Mouse (Mus musculus) forebrain, embryonic 13.5 days (tissue): Measurements from ENCODE around the gene Hoxa10. TPM values are rescaled to one million over a fixed set of nuclear protein-coding genes. Genes with fewer than 3 reads are reported as not detected.
A peak's percentile ranks its signal among the peaks of the same experiment; 100 is the strongest.

Experiments used
- ATAC-seq: fragments of 200-750 bp; cut with Nextera tagmentation; 2 replicates; pipeline ENCODE4 v1.8.0; 2017
- H3K27ac ChIP-seq: fragments of 300-500 bp; sonication (generic); 2 replicates; pipeline ENCODE4 v1.5.1; 2015; ENCODE audit warnings: inconsistent platforms, mild to moderate bottlenecking, moderate library complexity
- H3K27me3 ChIP-seq: fragments of 300-500 bp; sonication (generic); 2 replicates; pipeline ENCODE4 v1.6.1; 2015; ENCODE audit warnings: mild to moderate bottlenecking, inconsistent platforms
- H3K36me3 ChIP-seq: fragments of 300-500 bp; sonication (generic); 2 replicates; pipeline ENCODE4 v1.6.1; 2015; ENCODE audit warnings: mild to moderate bottlenecking, inconsistent platforms; ENCODE audit not compliant: poor library complexity, severe bottlenecking
- H3K4me1 ChIP-seq: fragments of 300-500 bp; sonication (generic); 2 replicates; pipeline ENCODE4 v1.6.1; 2015; ENCODE audit warnings: inconsistent platforms
- H3K4me2 ChIP-seq: fragments of 300-500 bp; sonication (generic); 2 replicates; pipeline ENCODE4 v1.6.1; 2015; ENCODE audit warnings: inconsistent platforms, mild to moderate bottlenecking, moderate library complexity
- H3K4me3 ChIP-seq: fragments of 300-500 bp; sonication (generic); 2 replicates; pipeline ENCODE4 v1.5.1; 2015; ENCODE audit warnings: mild to moderate bottlenecking, inconsistent platforms
- H3K9ac ChIP-seq: fragments of 300-500 bp; sonication (generic); 2 replicates; pipeline ENCODE4 v1.6.1; 2015; ENCODE audit warnings: mild to moderate bottlenecking, inconsistent platforms
- H3K9me3 ChIP-seq: fragments of 300-500 bp; sonication (generic); replicated peaks from 2 replicates; pipeline ENCODE4 v1.6.1; 2016; ENCODE audit warnings: inconsistent platforms
- WGBS: fragments of 180-500 bp; shearing (Covaris S2); methylation state at CpG from one replicate; pipeline ENCODE4 v1.1.7; 2015; 5-methylcytosine and 5-hydroxymethylcytosine counted together
- polyA plus RNA-seq: library from polyadenylated mRNA; unstranded; fragments of >200 nt; fragmentation: Nextera tagmentation; extraction: Ambion mirVana; gene quantifications from 2 replicates; pipeline ENCODE4 v1.2.1, GENCODE M21; 2015

Hoxa10 gene
- polyA plus RNA-seq, 1 experiment from 2014 or later, result 0.09 TPM

- peak overlapping the region; percentile 30; the same call in 1 of the 2 replicates for H3K4me2 ChIP-seq
- H3K4me3 ChIP-seq, result no peak overlapping the region
- ATAC-seq, result no peak
- no peak overlapping the region for H3K27ac ChIP-seq
- H3K4me1 ChIP-seq, result 0 out of 2 replicates have a peak, but pooled peaks cover 4% of the 10 kb centered on the region
- peaks cover 100% of the 10 kb centered on the region for H3K27me3 ChIP-seq
- H3K36me3 ChIP-seq, result no peaks in the 10 kb centered on the region
- 3% methylated on average over 30 of the region's 30 CpGs for WGBS
- no peaks in the 10 kb centered on the region for H3K9me3 ChIP-seq
- no peak overlapping the region for H3K9ac ChIP-seq
These were observed 847 bp downstream of the Hoxa10 start for GRCm38 (mm10) chr6:52239625-52240388.

- Histone ChIP-seq H3K9ac (no peak overlapping the region), H3K9me3 (no peaks in the 10 kb centered on the region), H3K4me1 (0 out of 2 replicates have a peak, but pooled peaks cover 4% of the 10 kb centered on the region), H3K4me2 (no peak overlapping the region), H3K4me3 (no peak overlapping the region), H3K27ac (no peak overlapping the region), H3K27me3 (peaks cover 100% of the 10 kb centered on the region), H3K36me3 (no peaks in the 10 kb centered on the region)
- ATAC-seq, result no peak
- WGBS, result 3% methylated on average over 7 of the region's 7 CpGs
These were observed 1.7 kb downstream of the Hoxa10 start for GRCm38 (mm10) chr6:52238976-52239375.

GRCm38 (mm10) chr6:52238155-52238545, 2.5 kb downstream of the Hoxa10 start:
- H3K4me1 ChIP-seq, result 0 out of 2 replicates have a peak, but pooled peaks cover 4% of the 10 kb centered on the region
- WGBS, result under 1% methylated on average over 7 of the region's 7 CpGs
- H3K27me3 ChIP-seq, result peaks cover 100% of the 10 kb centered on the region
- no peak overlapping the region for H3K9ac ChIP-seq
- H3K4me3 ChIP-seq, result no peak overlapping the region
- no peaks in the 10 kb centered on the region for H3K36me3 ChIP-seq
- no peak overlapping the region for H3K4me2 ChIP-seq
- no peak for ATAC-seq
- no peaks in the 10 kb centered on the region for H3K9me3 ChIP-seq
- H3K27ac ChIP-seq, result no peak overlapping the region

- H3K9me3 ChIP-seq, result no peaks in the 10 kb centered on the region
- 0 out of 2 replicates have a peak, but pooled peaks cover 4% of the 10 kb centered on the region for H3K4me1 ChIP-seq
- H3K9ac ChIP-seq, result no peak overlapping the region
- 6% methylated on average over 10 of the region's 10 CpGs for WGBS
- H3K27ac ChIP-seq, result no peak overlapping the region
- no peak for ATAC-seq
- H3K4me2 ChIP-seq, result no peak overlapping the region
- H3K36me3 ChIP-seq, result no peaks in the 10 kb centered on the region
- H3K27me3 ChIP-seq, result peaks cover 100% of the 10 kb centered on the region
- H3K4me3 ChIP-seq, result no peak overlapping the region
These were observed 3.1 kb downstream of the Hoxa10 start for GRCm38 (mm10) chr6:52237346-52238154.

- H3K4me2 ChIP-seq, result no peak overlapping the region
- H3K36me3 ChIP-seq, result no peaks in the 10 kb centered on the region
- no peak overlapping the region for H3K4me3 ChIP-seq
- H3K4me1 ChIP-seq, result 0 out of 2 replicates have a peak, but pooled peaks cover 4% of the 10 kb centered on the region
- H3K9me3 ChIP-seq, result no peaks in the 10 kb centered on the region
- H3K27ac ChIP-seq, result no peak overlapping the region
- ATAC-seq, result no peak
- 9% methylated on average over 3 of the region's 3 CpGs for WGBS
- H3K9ac ChIP-seq, result no peak overlapping the region
- H3K27me3 ChIP-seq, result peaks cover 100% of the 10 kb centered on the region
These were observed 3.8 kb downstream of the Hoxa10 start for GRCm38 (mm10) chr6:52236806-52237205.

- Histone ChIP-seq H3K4me3 (no peak overlapping the region), H3K4me2 (no peak overlapping the region), H3K9me3 (no peaks in the 10 kb centered on the region), H3K27me3 (peaks cover 98% of the 10 kb centered on the region), H3K4me1 (0 out of 2 replicates have a peak, but pooled peaks cover 4% of the 10 kb centered on the region), H3K9ac (no peak overlapping the region), H3K27ac (no peak overlapping the region), H3K36me3 (no peaks in the 10 kb centered on the region)
- ATAC-seq, result no peak
- 20% methylated on average over 6 of the region's 6 CpGs for WGBS
These were observed 4.8 kb downstream of the Hoxa10 start for GRCm38 (mm10) chr6:52235866-52236265.

- Histone ChIP-seq H3K4me1 (0 out of 2 replicates have a peak, but pooled peaks cover 3% of the 10 kb centered on the region), H3K9ac (no peak overlapping the region), H3K4me2 (no peak overlapping the region), H3K27ac (no peak overlapping the region), H3K9me3 (no peaks in the 10 kb centered on the region), H3K4me3 (no peak overlapping the region), H3K36me3 (no peaks in the 10 kb centered on the region), H3K27me3 (peaks cover 98% of the 10 kb centered on the region)
- no peak for ATAC-seq
- 26% methylated on average over 9 of the region's 9 CpGs for WGBS
These were observed 5.4 kb downstream of the Hoxa10 start for GRCm38 (mm10) chr6:52235267-52235666.

GRCm38 (mm10) chr6:52234428-52235140, 6.1 kb downstream of the Hoxa10 start:
- no peak overlapping the region for H3K9ac ChIP-seq
- 2% methylated on average over 66 of the region's 68 CpGs for WGBS

GRCm38 (mm10) chr6:52233546-52234427, 6.9 kb downstream of the Hoxa10 start:
- no peak overlapping the region for H3K4me2 ChIP-seq
- WGBS, result 2% methylated on average over 70 of the region's 70 CpGs
- no peak for ATAC-seq
- no peak overlapping the region for H3K4me3 ChIP-seq
- no peak overlapping the region for H3K9ac ChIP-seq
- no peaks in the 10 kb centered on the region for H3K4me1 ChIP-seq
- H3K27ac ChIP-seq, result no peak overlapping the region
- H3K9me3 ChIP-seq, result no peaks in the 10 kb centered on the region
- H3K27me3 ChIP-seq, result peaks cover 98% of the 10 kb centered on the region
- H3K36me3 ChIP-seq, result no peaks in the 10 kb centered on the region

More at GRCm38 (mm10) chr6:52234428-52235140, 6.1 kb downstream of the Hoxa10 start:
- Histone ChIP-seq H3K36me3 (no peaks in the 10 kb centered on the region), H3K9me3 (no peaks in the 10 kb centered on the region), H3K4me2 (no peak overlapping the region), H3K27me3 (peaks cover 98% of the 10 kb centered on the region), H3K27ac (no peak overlapping the region), H3K4me1 (no peaks in the 10 kb centered on the region), H3K4me3 (no peak overlapping the region)
- no peak for ATAC-seq

GRCm38 (mm10) chr6:52232984-52233545, 7.6 kb downstream of the Hoxa10 start:
- no peaks in the 10 kb centered on the region for H3K36me3 ChIP-seq
- H3K9me3 ChIP-seq, result no peaks in the 10 kb centered on the region
- H3K4me3 ChIP-seq, result no peak overlapping the region
- no peak overlapping the region for H3K27ac ChIP-seq
- WGBS, result 2% methylated on average over 23 of the region's 23 CpGs
- H3K27me3 ChIP-seq, result peaks cover 97% of the 10 kb centered on the region
- H3K9ac ChIP-seq, result no peak overlapping the region
- no peaks in the 10 kb centered on the region for H3K4me1 ChIP-seq
- H3K4me2 ChIP-seq, result no peak overlapping the region
- ATAC-seq, result no peak

- under 1% methylated on average over 18 of the region's 18 CpGs for WGBS
These were observed 8.1 kb downstream of the Hoxa10 start for GRCm38 (mm10) chr6:52232568-52232965.

More at GRCm38 (mm10) chr6:52232568-52232965, 8.1 kb downstream of the Hoxa10 start:
- Histone ChIP-seq H3K27ac (no peak overlapping the region), H3K27me3 (peaks cover 97% of the 10 kb centered on the region), H3K9me3 (no peaks in the 10 kb centered on the region), H3K4me1 (no peaks in the 10 kb centered on the region), H3K4me2 (no peak overlapping the region), H3K36me3 (no peaks in the 10 kb centered on the region), H3K4me3 (no peak overlapping the region), H3K9ac (no peak overlapping the region)
- ATAC-seq, result no peak
